In the genomic region with DNA sequence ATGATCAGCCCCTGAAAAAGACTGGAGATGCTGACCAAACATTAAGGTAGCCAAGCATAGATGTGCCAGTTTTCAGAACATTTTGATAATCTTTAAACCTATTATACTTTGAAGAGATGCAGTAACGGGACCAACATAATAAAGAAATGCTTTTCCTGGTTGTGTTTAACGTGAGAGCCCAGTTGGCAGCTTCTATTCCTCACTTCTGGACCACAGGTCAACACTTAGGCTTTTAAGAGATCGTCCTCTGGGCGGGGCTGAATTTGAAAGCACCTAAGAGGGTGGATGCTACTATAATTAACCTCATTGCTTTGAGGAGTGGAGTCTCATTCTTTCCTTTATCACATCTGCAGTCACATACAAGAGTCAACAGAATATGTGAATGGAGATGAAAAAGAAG, we compare ENCODE assay signal across 26 mouse cellular contexts.
A peak's percentile ranks its signal among the peaks of the same experiment; 100 is the strongest.
DNase-seq lines count a peak whose midpoint lies in the region; ATAC-seq lines count a peak whose summit lies in the region.
"Had no signal": no experiment of that assay in that cellular context is flagged by ENCODE, and none has a peak within 500 bp of the region (broad histone marks: within the 10 kb centered on the region; RNA-seq: fewer than 3 reads in every experiment).

No protein-coding gene starts in this region.

- 0 out of 2 replicates have a peak overlapping the region, but pooled peaks have one; percentile 24 for H3K27ac ChIP-seq in kidney, embryonic 14.5 days (ENCODE audit: low read depth, low read length)
- H3K27ac ChIP-seq in kidney, embryonic 15.5 days, result peak overlapping the region; percentile 86
- H3K27ac ChIP-seq: embryonic facial prominence, embryonic 10.5 days; embryonic facial prominence, embryonic 13.5 days; forebrain, embryonic 12.5 days; forebrain, embryonic 15.5 days; heart, adult 2 months; heart, embryonic 10.5 days; heart, embryonic 13.5 days; hindbrain, embryonic 12.5 days; hindbrain, embryonic 15.5 days had no signal

- WGBS in kidney, embryonic 14.5 days, result 81% methylated on average over 4 of the region's 4 CpGs
- 72% methylated on average over 4 of the region's 4 CpGs for WGBS in kidney, embryonic 15.5 days

- H3K4me1 ChIP-seq in kidney, embryonic 14.5 days (ENCODE audit: control insufficient read depth, insufficient read depth, low read length), result peaks cover 30% of the 10 kb centered on the region
- peaks cover 51% of the 10 kb centered on the region for H3K4me1 ChIP-seq in kidney, embryonic 15.5 days
- H3K4me1 ChIP-seq: forebrain, embryonic 12.5 days; hindbrain, embryonic 12.5 days had no signal

- H3K27me3 ChIP-seq in kidney, embryonic 14.5 days (ENCODE audit: control insufficient read depth, insufficient read depth, low read length), result no peaks in the 10 kb centered on the region
- no peaks in the 10 kb centered on the region for H3K27me3 ChIP-seq in kidney, embryonic 15.5 days
- H3K27me3 ChIP-seq: embryonic facial prominence, embryonic 13.5 days; forebrain, embryonic 12.5 days; forebrain, embryonic 15.5 days; heart, embryonic 13.5 days; hindbrain, embryonic 12.5 days; hindbrain, embryonic 15.5 days had no signal

- intact Hi-C loops in gastrocnemius, postnatal 14 days (cut with DNase I; ENCODE audit: low total_unique reads), result no loop called here

- no peaks in the 10 kb centered on the region for H3K9me3 ChIP-seq in kidney, embryonic 14.5 days (ENCODE audit: control insufficient read depth, low read length)
- no peaks in the 10 kb centered on the region for H3K9me3 ChIP-seq in kidney, embryonic 15.5 days (replicated peaks)
- H3K9me3 ChIP-seq: embryonic facial prominence, embryonic 10.5 days; embryonic facial prominence, embryonic 13.5 days; forebrain, embryonic 12.5 days; forebrain, embryonic 15.5 days; heart, embryonic 10.5 days; heart, embryonic 13.5 days; hindbrain, embryonic 12.5 days; hindbrain, embryonic 15.5 days had no signal

- H3K4me2 ChIP-seq in kidney, embryonic 14.5 days (replicated peaks; ENCODE audit: low read depth, low read length), result no peak overlapping the region
- H3K4me2 ChIP-seq in kidney, embryonic 15.5 days, result no peak overlapping the region
- H3K4me2 ChIP-seq: embryonic facial prominence, embryonic 13.5 days; forebrain, embryonic 12.5 days; forebrain, embryonic 15.5 days; heart, embryonic 13.5 days; hindbrain, embryonic 12.5 days; hindbrain, embryonic 15.5 days had no signal

- H3K9ac ChIP-seq in kidney, embryonic 14.5 days (ENCODE audit: low read depth, low read length), result no peak overlapping the region
- H3K9ac ChIP-seq in kidney, embryonic 15.5 days, result no peak overlapping the region
- H3K9ac ChIP-seq: embryonic facial prominence, embryonic 13.5 days; forebrain, embryonic 12.5 days; forebrain, embryonic 15.5 days; heart, embryonic 13.5 days; hindbrain, embryonic 12.5 days; hindbrain, embryonic 15.5 days had no signal

- peak; percentile 43 to 64 for DNase-seq in kidney, adult 8-10 months
- DNase-seq in kidney, adult 18-20 months, result no peak
- DNase-seq in gastrocnemius, postnatal 14 days, result no peak
- DNase-seq in testis, postnatal 10 days (ENCODE audit: low spot score), result no peak
- DNase-seq: adrenal gland, adult 2 months; adrenal gland, postnatal 14 days; cerebellum, adult 11-12 months; cerebellum, adult 8-10 months; cerebellum, postnatal 10 days; cerebellum, postnatal 36 days; embryo, embryonic 11 days; gastrocnemius, postnatal 36 days; heart, adult 2 months; heart, postnatal 14 days had no signal

- no peak overlapping the region for H3K4me3 ChIP-seq in kidney, embryonic 14.5 days (ENCODE audit: low read length)
- no peak overlapping the region for H3K4me3 ChIP-seq in kidney, embryonic 15.5 days (replicated peaks)
- H3K4me3 ChIP-seq: embryonic facial prominence, embryonic 10.5 days; embryonic facial prominence, embryonic 13.5 days; erythroblast, embryonic 14.5 days; forebrain, embryonic 12.5 days; forebrain, embryonic 15.5 days; heart, adult 2 months; heart, embryonic 10.5 days; heart, embryonic 13.5 days; hindbrain, embryonic 12.5 days; hindbrain, embryonic 15.5 days had no signal

- H3K36me3 ChIP-seq in kidney, embryonic 14.5 days (ENCODE audit: control insufficient read depth, insufficient read depth, low read length), result no peaks in the 10 kb centered on the region
- H3K36me3 ChIP-seq in kidney, embryonic 15.5 days, result no peaks in the 10 kb centered on the region
- H3K36me3 ChIP-seq: embryonic facial prominence, embryonic 10.5 days; embryonic facial prominence, embryonic 13.5 days; forebrain, embryonic 12.5 days; forebrain, embryonic 15.5 days; heart, embryonic 10.5 days; heart, embryonic 13.5 days; hindbrain, embryonic 12.5 days; hindbrain, embryonic 15.5 days had no signal

- no peak for ATAC-seq in kidney, embryonic 14.5 days (ENCODE audit: low FRiP score, low TSS enrichment)
- ATAC-seq in kidney, embryonic 15.5 days (replicated peaks; ENCODE audit: low FRiP score), result no peak
- ATAC-seq: CD4-positive, CD25-positive, alpha-beta regulatory T cell, adult 4 months; forebrain, embryonic 15.5 days had no signal

Comparison
In these comparisons a context has a peak if more than half of its experiments do, and no peak if none do; other contexts are left out.
1. DNase-seq: peak in kidney, adult 8-10 months (2 of 2); none in kidney, adult 18-20 months (single experiment), gastrocnemius, postnatal 14 days (single experiment) and testis, postnatal 10 days (single experiment).